Mouse (Mus musculus) liver, embryonic 14.5 days (tissue): ENCODE data around the gene Cd9.

Experiments used
- CTCF ChIP-seq: IDR thresholded peaks from 2 replicates; pipeline ENCODE4 v1.5.1; 2016; ENCODE audit warnings: antibody characterized with exemption, low read depth, control low read depth
- EP300 ChIP-seq: IDR thresholded peaks from 2 replicates; pipeline ENCODE4 v1.6.1; 2016; ENCODE audit warnings: antibody characterized with exemption, low read depth

- no peak for TF ChIP-seq CTCF
- no peak for TF ChIP-seq EP300
These were observed 9.0 kb downstream of the Cd9 start for GRCm38 (mm10) chr6:125485589-125485988.
